7 mouse cellular contexts compared by ENCODE assay signal in the genomic region with DNA sequence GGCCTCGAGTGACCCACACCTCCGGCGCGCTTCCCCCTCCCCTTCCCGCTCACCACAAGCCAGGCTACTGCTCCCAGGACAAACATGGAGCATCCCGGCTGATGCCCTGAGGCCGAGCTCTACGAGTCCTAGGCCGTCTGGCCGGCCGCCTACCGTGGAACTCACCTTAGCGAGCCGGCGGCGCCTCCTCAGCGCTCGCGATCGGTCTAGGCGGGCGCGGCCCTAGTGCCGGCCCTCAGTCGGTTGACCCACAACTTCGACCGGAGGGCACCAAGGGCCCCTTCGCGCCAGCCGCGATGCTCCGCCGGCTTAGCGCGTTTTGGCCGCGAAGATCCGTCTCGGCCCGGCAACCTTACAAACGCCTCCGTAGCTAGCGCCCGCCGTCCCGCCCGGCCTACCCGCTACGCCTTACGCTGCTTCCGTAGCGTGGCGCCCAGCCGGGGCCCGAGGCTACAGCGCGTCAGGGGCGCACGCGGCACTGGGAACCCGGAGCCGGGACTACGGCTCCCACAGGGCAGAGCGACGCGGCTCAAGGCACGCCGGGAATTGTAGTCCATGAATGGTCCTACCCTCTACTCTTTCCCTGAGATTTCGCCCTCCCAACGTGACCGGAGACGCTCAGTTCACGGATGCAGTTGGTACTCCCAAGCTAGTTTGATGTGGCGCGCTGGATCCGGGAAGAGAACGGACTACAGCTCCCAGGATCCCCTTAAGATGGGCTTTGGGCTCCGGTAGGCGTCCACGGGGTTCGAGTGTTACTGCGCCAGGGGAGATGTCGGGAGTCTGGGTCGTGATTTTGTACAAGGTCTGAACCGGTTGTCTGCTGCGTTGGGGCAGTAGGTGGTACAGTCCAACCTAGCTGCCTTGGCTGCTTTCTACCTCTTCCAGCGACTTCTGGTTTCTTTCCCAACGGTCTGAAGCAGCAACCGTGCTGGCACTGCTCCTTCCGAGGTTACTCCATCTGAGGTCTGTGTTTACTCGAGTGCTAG. TPM values are rescaled to one million over a fixed set of nuclear protein-coding genes. Genes with fewer than 3 reads are reported as not detected.
DNase-seq lines count a peak whose midpoint lies in the region; ATAC-seq lines count a peak whose summit lies in the region.

Gene Capn15, minus strand, starts transcription at position 491 of the 989 bp plus-strand sequence.

- peak within 1 kb of the TSS; percentile 84 for H3K27ac ChIP-seq in intestine, embryonic 16.5 days (ENCODE audit: low read length)
- H3K27ac ChIP-seq in midbrain, embryonic 11.5 days (ENCODE audit: low read depth, low read length) = peak within 1 kb of the TSS; percentile 83

- peak; percentile 99 for ATAC-seq in intestine, embryonic 16.5 days
- ATAC-seq in midbrain, embryonic 11.5 days (ENCODE audit: low FRiP score) = peak; percentile 99

- peaks cover 27% of the 10 kb centered on the region for H3K4me1 ChIP-seq in intestine, embryonic 16.5 days (ENCODE audit: control insufficient read depth, insufficient read depth, low read length)
- peaks cover 10% of the 10 kb centered on the region for H3K4me1 ChIP-seq in midbrain, embryonic 11.5 days (ENCODE audit: control insufficient read depth, insufficient read depth, low read length)

- H3K4me2 ChIP-seq in intestine, embryonic 16.5 days (ENCODE audit: low read depth, low read length) = peak within 1 kb of the TSS; percentile 87
- peak within 1 kb of the TSS; percentile 93 for H3K4me2 ChIP-seq in midbrain, embryonic 11.5 days

- peak within 1 kb of the TSS; percentile 84 for H3K9ac ChIP-seq in intestine, embryonic 16.5 days (ENCODE audit: low read depth, low read length)
- peak within 1 kb of the TSS; percentile 93 for H3K9ac ChIP-seq in midbrain, embryonic 11.5 days (ENCODE audit: low read length)

- peak within 1 kb of the TSS; percentile 86 for H3K4me3 ChIP-seq in intestine, embryonic 16.5 days (ENCODE audit: low read length)
- H3K4me3 ChIP-seq in midbrain, embryonic 11.5 days (ENCODE audit: low read depth, low read length) = peak within 1 kb of the TSS; percentile 81

- 0 out of 2 replicates have a peak, but pooled peaks cover 4% of the 10 kb centered on the region for H3K36me3 ChIP-seq in intestine, embryonic 16.5 days (ENCODE audit: control insufficient read depth, insufficient read depth, low read length)
- H3K36me3 ChIP-seq in midbrain, embryonic 11.5 days (ENCODE audit: control insufficient read depth, insufficient read depth, low read length) = peaks cover 6% of the 10 kb centered on the region

- H3K27me3 ChIP-seq in intestine, embryonic 16.5 days (replicated peaks; ENCODE audit: control insufficient read depth, insufficient read depth, low read length) = no peaks in the 10 kb centered on the region
- H3K27me3 ChIP-seq in midbrain, embryonic 11.5 days (ENCODE audit: control insufficient read depth, insufficient read depth, low read length) = no peaks in the 10 kb centered on the region

- DNase-seq in adrenal gland, adult 8-10 months = peak; percentile 95
- peak; percentile 92 for DNase-seq in embryo, embryonic 9.5 days (ENCODE audit: extremely low spot score)
- DNase-seq in gastrocnemius, postnatal 4 days (ENCODE audit: low spot score in 2 of 2) = peak; percentile 86 to 92
- DNase-seq in left cerebral cortex, postnatal 36 days (ENCODE audit: low spot score in 2 of 2) = peak; percentile 95 to 97
- DNase-seq in midbrain, embryonic 11.5 days (ENCODE audit: low spot score, missing footprints) = peak; percentile 99
- peak; percentile 89 for DNase-seq in skeletal muscle tissue, adult 2 months (ENCODE audit: low read depth, low spot score)

- no peaks in the 10 kb centered on the region for H3K9me3 ChIP-seq in intestine, embryonic 16.5 days (ENCODE audit: control insufficient read depth, low read length)
- no peaks in the 10 kb centered on the region for H3K9me3 ChIP-seq in midbrain, embryonic 11.5 days (ENCODE audit: control insufficient read depth, low read length)

- WGBS in intestine, embryonic 16.5 days = under 1% methylated on average over 91 of the region's 91 CpGs
- under 1% methylated on average over 91 of the region's 91 CpGs for WGBS in midbrain, embryonic 11.5 days

- intact Hi-C loops in left cerebral cortex, postnatal 36 days (cut with DNase I) = loop anchor here (5.0 kb wide), 1 partner anchor 43 kb away; the partner anchor contains the start of genes Nhlrc4 and Pigq

RNA-seq across cellular contexts. Expression of gene Capn15, which starts in this region (rescaled TPM):
- total RNA-seq in adrenal gland, adult 8-10 months (2022) = 10 to 100 TPM; 20.1 to 34.6 (median 24.9) TPM
- total RNA-seq in gastrocnemius, postnatal 4 days (2021) = 10 to 100 TPM; 14.2 to 14.5 TPM
- polyA plus RNA-seq in intestine, embryonic 16.5 days (2015; fragmentation: Nextera tagmentation; extraction: Ambion mirVana) = 22.3 and 24.5 TPM in 2 replicates
- 10 to 100 TPM; 40.8 to 58.4 TPM for total RNA-seq in left cerebral cortex, postnatal 36 days (2021)
- 19.0 and 21.5 TPM in 2 replicates for polyA plus RNA-seq in midbrain, embryonic 11.5 days (2014; fragmentation: Nextera tagmentation; extraction: Ambion mirVana)

Comparison
In these comparisons a context has a peak if more than half of its experiments do, and no peak if none do; other contexts are left out.
1. Peak in every context shown above with its lines: DNase-seq, ATAC-seq, H3K4me3 ChIP-seq and H3K27ac ChIP-seq.